Mouse (Mus musculus) midbrain, embryonic 16.5 days (tissue): ENCODE measurements around the gene Ube2d2b. TPM values are rescaled to one million over a fixed set of nuclear protein-coding genes. Genes with fewer than 3 reads are reported as not detected.

ENCODE experiments used
- ATAC-seq: fragments of 200-750 bp; cut with Nextera tagmentation; 2 replicates; pipeline ENCODE4 v1.8.0; 2017; ENCODE audit warnings: moderate TSS enrichment
- H3K27ac ChIP-seq: fragments of 300-500 bp; sonication (generic); 2 replicates; pipeline ENCODE4 v1.5.1; 2014; ENCODE audit warnings: mild to moderate bottlenecking, low read length, mixed read lengths
- H3K27me3 ChIP-seq: fragments of 300-500 bp; sonication (generic); 2 replicates; pipeline ENCODE4 v1.6.1; 2014; ENCODE audit warnings: low read depth, low read length, mixed read lengths; ENCODE audit not compliant: control insufficient read depth, insufficient read depth
- H3K36me3 ChIP-seq: fragments of 300-500 bp; sonication (generic); 2 replicates; pipeline ENCODE4 v1.6.1; 2014; ENCODE audit warnings: mild to moderate bottlenecking, low read length, moderate library complexity, mixed read lengths; ENCODE audit not compliant: control insufficient read depth, insufficient read depth
- H3K4me1 ChIP-seq: fragments of 300-500 bp; sonication (generic); 2 replicates; pipeline ENCODE4 v1.6.1; 2014; ENCODE audit warnings: mild to moderate bottlenecking, low read length, mixed read lengths; ENCODE audit not compliant: control insufficient read depth, insufficient read depth
- H3K4me2 ChIP-seq: fragments of 300-500 bp; sonication (generic); 2 replicates; pipeline ENCODE4 v1.6.1; 2014; ENCODE audit warnings: mild to moderate bottlenecking, low read length, mixed read lengths
- H3K4me3 ChIP-seq: fragments of 300-500 bp; sonication (generic); 2 replicates; pipeline ENCODE4 v1.5.1; 2014; ENCODE audit warnings: low read depth, mild to moderate bottlenecking, low read length, moderate library complexity, mixed read lengths
- H3K9ac ChIP-seq: fragments of 300-500 bp; sonication (generic); 2 replicates; pipeline ENCODE4 v1.6.1; 2014; ENCODE audit warnings: low read depth, low read length, mixed read lengths
- H3K9me3 ChIP-seq: fragments of 300-500 bp; sonication (generic); replicated peaks from 2 replicates; pipeline ENCODE4 v1.6.1; 2014; ENCODE audit warnings: mild to moderate bottlenecking, low read length, mixed read lengths; ENCODE audit not compliant: control insufficient read depth, poor library complexity, severe bottlenecking
- WGBS: fragments of 180-500 bp; shearing (Covaris S2); extraction: QIAGEN DNeasy Blood & Tissue Kit; methylation state at CpG from one replicate; pipeline ENCODE4 v1.1.7; 2014; 5-methylcytosine and 5-hydroxymethylcytosine counted together
- polyA plus RNA-seq: library from polyadenylated mRNA; unstranded; fragments of >200 nt; fragmentation: Nextera tagmentation; extraction: Ambion mirVana; gene quantifications from 2 replicates; pipeline ENCODE4 v1.2.1, GENCODE M21; 2015

Gene Ube2d2b
- polyA plus RNA-seq, 1 experiment from 2014 or later, result 0.10 TPM

- ATAC-seq, result no peak
- no peak overlapping the region for H3K27ac ChIP-seq
- no peak overlapping the region for H3K9ac ChIP-seq
- no peaks in the 10 kb centered on the region for H3K27me3 ChIP-seq
- H3K36me3 ChIP-seq, result 0 out of 2 replicates have a peak, but pooled peaks cover 4% of the 10 kb centered on the region
- WGBS, result 88% methylated on average over 2 of the region's 2 CpGs
- no peak overlapping the region for H3K4me3 ChIP-seq
- no peaks in the 10 kb centered on the region for H3K4me1 ChIP-seq
- no peaks in the 10 kb centered on the region for H3K9me3 ChIP-seq
- no peak overlapping the region for H3K4me2 ChIP-seq
Observed at GRCm38 (mm10) chr5:107801234-107801633, 28.7 kb upstream of the Ube2d2b start.

GRCm38 (mm10) chr5:107802621-107803020 is 27.3 kb upstream of the Ube2d2b start:
- Histone ChIP-seq H3K27ac (no peak overlapping the region), H3K9me3 (no peaks in the 10 kb centered on the region), H3K4me3 (no peak overlapping the region), H3K27me3 (no peaks in the 10 kb centered on the region), H3K4me2 (no peak overlapping the region), H3K9ac (no peak overlapping the region), H3K36me3 (0 out of 2 replicates have a peak, but pooled peaks cover 4% of the 10 kb centered on the region), H3K4me1 (no peaks in the 10 kb centered on the region)
- no peak for ATAC-seq

- H3K4me3 ChIP-seq, result no peak overlapping the region
- no peak overlapping the region for H3K27ac ChIP-seq
- H3K4me2 ChIP-seq, result no peak overlapping the region
- ATAC-seq, result no peak
- no peaks in the 10 kb centered on the region for H3K36me3 ChIP-seq
- H3K4me1 ChIP-seq, result no peaks in the 10 kb centered on the region
- H3K9me3 ChIP-seq, result no peaks in the 10 kb centered on the region
- no peak overlapping the region for H3K9ac ChIP-seq
- WGBS, result 86% methylated on average over 4 of the region's 4 CpGs
- H3K27me3 ChIP-seq, result no peaks in the 10 kb centered on the region
Observed at GRCm38 (mm10) chr5:107807496-107807895, 22.4 kb upstream of the Ube2d2b start.

- Histone ChIP-seq H3K36me3 (peaks cover 9% of the 10 kb centered on the region; the same call in 1 of the 2 replicates), H3K9ac (no peak overlapping the region), H3K9me3 (no peaks in the 10 kb centered on the region), H3K4me3 (no peak overlapping the region), H3K27me3 (no peaks in the 10 kb centered on the region), H3K27ac (no peak overlapping the region), H3K4me2 (no peak overlapping the region), H3K4me1 (no peaks in the 10 kb centered on the region)
- ATAC-seq, result no peak
- 93% methylated on average over 2 of the region's 2 CpGs for WGBS
Observed at GRCm38 (mm10) chr5:107814651-107815050, 15.2 kb upstream of the Ube2d2b start.

- Histone ChIP-seq H3K4me3 (no peak overlapping the region), H3K9me3 (no peaks in the 10 kb centered on the region), H3K4me2 (no peak overlapping the region), H3K36me3 (no peaks in the 10 kb centered on the region; the same call in 1 of the 2 replicates), H3K27me3 (no peaks in the 10 kb centered on the region), H3K27ac (no peak overlapping the region), H3K9ac (no peak overlapping the region), H3K4me1 (no peaks in the 10 kb centered on the region)
- no peak for ATAC-seq
- WGBS, result 96% methylated on average over 1 of the region's 1 CpGs
Observed at GRCm38 (mm10) chr5:107822521-107822920, 7.4 kb upstream of the Ube2d2b start.

- Histone ChIP-seq H3K27me3 (no peaks in the 10 kb centered on the region), H3K9me3 (peaks cover 8% of the 10 kb centered on the region), H3K4me1 (no peaks in the 10 kb centered on the region), H3K4me3 (no peak overlapping the region), H3K36me3 (peaks cover 10% of the 10 kb centered on the region; the same call in 1 of the 2 replicates), H3K9ac (no peak overlapping the region), H3K27ac (no peak overlapping the region), H3K4me2 (no peak overlapping the region)
- 96% methylated on average over 3 of the region's 3 CpGs for WGBS
- ATAC-seq, result no peak
Observed at GRCm38 (mm10) chr5:107831351-107831750, 1.5 kb downstream of the Ube2d2b start.

- Histone ChIP-seq H3K36me3 (peaks cover 10% of the 10 kb centered on the region; the same call in 1 of the 2 replicates), H3K4me1 (no peaks in the 10 kb centered on the region), H3K4me2 (no peak overlapping the region), H3K27ac (no peak overlapping the region), H3K4me3 (no peak overlapping the region), H3K9me3 (peaks cover 8% of the 10 kb centered on the region), H3K9ac (no peak overlapping the region), H3K27me3 (no peaks in the 10 kb centered on the region)
- ATAC-seq, result no peak
- WGBS, result 86% methylated on average over 1 of the region's 1 CpGs
Observed at GRCm38 (mm10) chr5:107834287-107834686, 4.4 kb downstream of the Ube2d2b start.

GRCm38 (mm10) chr5:107838891-107839644 is 9.2 kb downstream of the Ube2d2b start:
- Histone ChIP-seq H3K9me3 (no peaks in the 10 kb centered on the region), H3K4me3 (no peak overlapping the region), H3K27me3 (no peaks in the 10 kb centered on the region), H3K4me1 (no peaks in the 10 kb centered on the region), H3K4me2 (no peak overlapping the region), H3K9ac (no peak overlapping the region), H3K36me3 (0 out of 2 replicates have a peak, but pooled peaks cover 2% of the 10 kb centered on the region), H3K27ac (no peak overlapping the region)
- ATAC-seq, result no peak
- 79% methylated on average over 3 of the region's 3 CpGs for WGBS

GRCm38 (mm10) chr5:107840549-107841238 is 10.8 kb downstream of the Ube2d2b start:
- Histone ChIP-seq H3K27ac (no peak overlapping the region), H3K9ac (no peak overlapping the region), H3K4me1 (no peaks in the 10 kb centered on the region), H3K4me2 (no peak overlapping the region), H3K27me3 (no peaks in the 10 kb centered on the region), H3K4me3 (no peak overlapping the region), H3K36me3 (0 out of 2 replicates have a peak, but pooled peaks cover 2% of the 10 kb centered on the region), H3K9me3 (no peaks in the 10 kb centered on the region)
- 96% methylated on average over 5 of the region's 5 CpGs for WGBS
- no peak for ATAC-seq
